ENCODE assay signal across 15 mouse cellular contexts in the genomic region with DNA sequence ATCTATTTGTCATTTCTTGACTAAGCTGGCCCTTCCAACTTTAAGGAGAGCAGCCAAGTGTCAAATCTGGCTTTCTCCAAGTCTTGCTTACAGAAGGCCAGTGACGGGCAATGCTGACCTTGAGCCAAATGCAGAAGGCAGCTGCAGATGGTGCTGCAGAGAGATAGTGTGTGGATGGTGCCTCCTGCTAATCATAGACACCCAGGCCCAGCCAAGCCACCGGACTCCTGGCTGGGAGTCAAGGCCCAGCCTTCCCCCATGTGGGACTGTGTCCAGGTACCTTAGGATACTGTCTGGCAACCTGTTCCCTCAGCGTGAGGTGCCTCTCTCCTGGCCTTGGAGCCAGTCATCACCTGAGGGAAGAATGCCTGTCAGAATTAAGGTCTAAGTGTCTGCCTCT.
DNase-seq lines count a peak whose midpoint lies in the region; ATAC-seq and TF ChIP-seq lines count a peak whose summit lies in the region.
"Had no signal": no experiment of that assay in that cellular context is flagged by ENCODE, and none has a peak within 500 bp of the region (broad histone marks: within the 10 kb centered on the region; RNA-seq: fewer than 3 reads in every experiment).

No protein-coding gene starts in this region.

- no peak for TF ChIP-seq EP300 in heart, adult 2 months (IDR thresholded peaks at IDR 0.05; ENCODE audit: insufficient read depth, low read depth, low read length)
- no peak for TF ChIP-seq EP300 in heart, postnatal 0 days (IDR thresholded peaks at IDR 0.05; ENCODE audit: low read depth)

- ATAC-seq in cerebellum, adult (ENCODE audit: insufficient number of reproducible peaks, low FRiP score, low TSS enrichment) = peak; percentile 73
- ATAC-seq in heart, postnatal 0 days (ENCODE audit: insufficient read depth, low read depth) = peak; percentile 63
- ATAC-seq: forebrain, embryonic 13.5 days had no signal

- no peak overlapping the region for H3K27ac ChIP-seq in heart, adult 2 months
- no peak overlapping the region for H3K27ac ChIP-seq in heart, embryonic 10.5 days
- H3K27ac ChIP-seq in heart, postnatal 0 days (ENCODE audit: low read depth) = no peak overlapping the region
- H3K27ac ChIP-seq: embryonic facial prominence, embryonic 13.5 days; forebrain, embryonic 13.5 days; limb, embryonic 15.5 days had no signal

- H3K27me3 ChIP-seq in heart, adult 2 months (ENCODE audit: control insufficient read depth, insufficient read depth, low read length) = no peaks in the 10 kb centered on the region
- H3K27me3 ChIP-seq in heart, embryonic 10.5 days (ENCODE audit: insufficient read depth, poor library complexity, severe bottlenecking) = no peaks in the 10 kb centered on the region
- no peaks in the 10 kb centered on the region for H3K27me3 ChIP-seq in heart, postnatal 0 days (ENCODE audit: control insufficient read depth, insufficient read depth, low read length)
- H3K27me3 ChIP-seq: embryonic facial prominence, embryonic 13.5 days; forebrain, embryonic 13.5 days; limb, embryonic 15.5 days had no signal

- H3K9me3 ChIP-seq in heart, embryonic 10.5 days = no peaks in the 10 kb centered on the region
- no peaks in the 10 kb centered on the region for H3K9me3 ChIP-seq in heart, postnatal 0 days (replicated peaks; ENCODE audit: control insufficient read depth, low read length)
- H3K9me3 ChIP-seq: embryonic facial prominence, embryonic 13.5 days; forebrain, embryonic 13.5 days; limb, embryonic 15.5 days had no signal

- no peak for TF ChIP-seq CTCF in heart, adult 2 months (IDR thresholded peaks at IDR 0.05)
- no peak for TF ChIP-seq CTCF in heart, postnatal 0 days (IDR thresholded peaks at IDR 0.05; ENCODE audit: low read depth)

- H3K9ac ChIP-seq in heart, adult 2 months (ENCODE audit: low read depth, low read length) = no peak overlapping the region
- no peak overlapping the region for H3K9ac ChIP-seq in heart, postnatal 0 days (replicated peaks; ENCODE audit: low read depth, low read length)
- H3K9ac ChIP-seq: embryonic facial prominence, embryonic 13.5 days; forebrain, embryonic 13.5 days; limb, embryonic 15.5 days had no signal

- H3K4me2 ChIP-seq in heart, postnatal 0 days (ENCODE audit: low read depth, low read length) = no peak overlapping the region
- H3K4me2 ChIP-seq: embryonic facial prominence, embryonic 13.5 days; forebrain, embryonic 13.5 days; limb, embryonic 15.5 days had no signal

- no peaks in the 10 kb centered on the region for H3K36me3 ChIP-seq in heart, adult 2 months (ENCODE audit: control insufficient read depth, insufficient read depth, low read length)
- H3K36me3 ChIP-seq in heart, embryonic 10.5 days = no peaks in the 10 kb centered on the region
- H3K36me3 ChIP-seq in heart, postnatal 0 days (replicated peaks; ENCODE audit: control insufficient read depth, insufficient read depth, low read length) = no peaks in the 10 kb centered on the region
- H3K36me3 ChIP-seq: embryonic facial prominence, embryonic 13.5 days; limb, embryonic 15.5 days had no signal

- H3K4me3 ChIP-seq in heart, adult 2 months = no peak overlapping the region
- H3K4me3 ChIP-seq in heart, embryonic 10.5 days = no peak overlapping the region
- H3K4me3 ChIP-seq in heart, postnatal 0 days (ENCODE audit: low read depth, low read length) = no peak overlapping the region
- H3K4me3 ChIP-seq: embryonic facial prominence, embryonic 13.5 days; forebrain, embryonic 13.5 days; limb, embryonic 15.5 days had no signal

- intact Hi-C loops in heart, adult 2 months (cut with DNase I) = loop anchor here (5.0 kb wide), 1 partner anchor 154 kb away; no protein-coding TSS in a partner anchor

- DNase-seq in heart, adult 2 months = peak; percentile 65 to 77
- DNase-seq in heart, embryonic 10.5 days (ENCODE audit: low spot score) = no peak
- peak; percentile 86 for DNase-seq in cerebellum, adult 9-11 months
- peak; percentile 42 for DNase-seq in heart, postnatal 0 days (ENCODE audit: low spot score)
- DNase-seq in urinary bladder, postnatal 10 days (ENCODE audit: low spot score) = no peak
- no peak for DNase-seq in layer of hippocampus, adult 8-10 months (ENCODE audit: low spot score in 2 of 2)
- no peak for DNase-seq in right cerebral cortex, postnatal 25 days
- DNase-seq: kidney, postnatal 10 days; lung, adult 2 months; spleen, adult 18-20 months; thymus, postnatal 4 days had no signal

- 44% methylated on average over 3 of the region's 3 CpGs for WGBS in heart, adult 2 months
- WGBS in heart, embryonic 10.5 days = 68% methylated on average over 3 of the region's 3 CpGs
- 24% methylated on average over 3 of the region's 3 CpGs for WGBS in heart, postnatal 0 days

- no peaks in the 10 kb centered on the region for H3K79me2 ChIP-seq in heart, adult 2 months (replicated peaks; ENCODE audit: control insufficient read depth, insufficient read depth, low read length)

- no peak for TF ChIP-seq POLR2A in heart, adult 2 months (IDR thresholded peaks at IDR 0.05; ENCODE audit: insufficient read depth, low read depth, low read length)

- H3K4me1 ChIP-seq in heart, adult 2 months (ENCODE audit: control insufficient read depth, insufficient read depth, low read length) = no peaks in the 10 kb centered on the region
- H3K4me1 ChIP-seq in heart, embryonic 10.5 days = no peaks in the 10 kb centered on the region
- H3K4me1 ChIP-seq in heart, postnatal 0 days (ENCODE audit: control insufficient read depth, insufficient read depth) = no peaks in the 10 kb centered on the region
- H3K4me1 ChIP-seq: embryonic facial prominence, embryonic 13.5 days; forebrain, embryonic 13.5 days; limb, embryonic 15.5 days had no signal

Comparison
In these comparisons a context has a peak if more than half of its experiments do, and no peak if none do; other contexts are left out.
1. DNase-seq: peak in heart, adult 2 months (2 of 2), cerebellum, adult 9-11 months (single experiment) and heart, postnatal 0 days (single experiment); none in heart, embryonic 10.5 days (single experiment), urinary bladder, postnatal 10 days (single experiment), layer of hippocampus, adult 8-10 months (0 of 2) and right cerebral cortex, postnatal 25 days (single experiment).